Mouse (Mus musculus) hindbrain, embryonic 16.5 days (tissue): ENCODE results near the gene Shbg. TPM values are rescaled to one million over a fixed set of nuclear protein-coding genes. Genes with fewer than 3 reads are reported as not detected.

Experiments used
- ATAC-seq: fragments of 200-750 bp; cut with Nextera tagmentation; 2 replicates; pipeline ENCODE4 v1.8.0; 2017; ENCODE audit warnings: moderate TSS enrichment, moderate library complexity
- H3K27ac ChIP-seq: fragments of 300-500 bp; sonication (generic); 2 replicates; pipeline ENCODE4 v1.5.1; 2014; ENCODE audit warnings: low read depth, mild to moderate bottlenecking, control low read depth, low read length, moderate library complexity
- H3K27me3 ChIP-seq: fragments of 300-500 bp; sonication (generic); replicated peaks from 2 replicates; pipeline ENCODE4 v1.6.1; 2014; ENCODE audit warnings: low read length; ENCODE audit not compliant: control insufficient read depth, insufficient read depth
- H3K36me3 ChIP-seq: fragments of 300-500 bp; sonication (generic); 2 replicates; pipeline ENCODE4 v1.6.1; 2014; ENCODE audit warnings: mild to moderate bottlenecking, low read length, moderate library complexity, mixed read lengths; ENCODE audit not compliant: control insufficient read depth, insufficient read depth
- H3K4me1 ChIP-seq: fragments of 300-500 bp; sonication (generic); 2 replicates; pipeline ENCODE4 v1.6.1; 2014; ENCODE audit warnings: low read depth, low read length; ENCODE audit not compliant: control insufficient read depth, insufficient read depth
- H3K4me2 ChIP-seq: fragments of 300-500 bp; sonication (generic); 2 replicates; pipeline ENCODE4 v1.6.1; 2014; ENCODE audit warnings: mild to moderate bottlenecking, low read length, control low read depth, moderate library complexity
- H3K4me3 ChIP-seq: fragments of 300-500 bp; sonication (generic); 2 replicates; pipeline ENCODE4 v1.5.1; 2014; ENCODE audit warnings: mild to moderate bottlenecking, low read length, control low read depth, moderate library complexity
- H3K9ac ChIP-seq: fragments of 300-500 bp; sonication (generic); 2 replicates; pipeline ENCODE4 v1.6.1; 2014; ENCODE audit warnings: low read depth, mild to moderate bottlenecking, control low read depth, low read length, moderate library complexity
- H3K9me3 ChIP-seq: fragments of 300-500 bp; sonication (generic); 2 replicates; pipeline ENCODE4 v1.6.1; 2014; ENCODE audit warnings: mild to moderate bottlenecking, low read length, moderate library complexity; ENCODE audit not compliant: control insufficient read depth
- WGBS: fragments of 180-500 bp; shearing (Covaris S2); extraction: QIAGEN DNeasy Blood & Tissue Kit; methylation state at CpG from one replicate; pipeline ENCODE4 v1.1.7; 2014; 5-methylcytosine and 5-hydroxymethylcytosine counted together
- polyA plus RNA-seq: library from polyadenylated mRNA; unstranded; fragments of >200 nt; fragmentation: Nextera tagmentation; extraction: Ambion mirVana; gene quantifications from 2 replicates; pipeline ENCODE4 v1.2.1, GENCODE M21; 2015

Shbg gene
- polyA plus RNA-seq, 1 experiment from 2014 or later: not detected

- Histone ChIP-seq H3K4me2 (peak within 1 kb of the TSS; percentile 76), H3K27ac (peak within 1 kb of the TSS; percentile 87), H3K9me3 (no peaks in the 10 kb centered on the region), H3K36me3 (peaks cover 8% of the 10 kb centered on the region; the same call in 1 of the 2 replicates), H3K4me3 (peak within 1 kb of the TSS; percentile 75), H3K27me3 (no peaks in the 10 kb centered on the region), H3K9ac (peak within 1 kb of the TSS; percentile 87), H3K4me1 (peaks cover 13% of the 10 kb centered on the region; the same call in 1 of the 2 replicates)
- ATAC-seq: peak; percentile 93
- WGBS: 2% methylated on average over 32 of the region's 32 CpGs
Observed at GRCm38 (mm10) chr11:69605726-69606490, 11.8 kb downstream of the Shbg start, which contains the start of gene Atp1b2. TSS of gene Atp1b2 (minus strand) at chr11:69605942.

GRCm38 (mm10) chr11:69604795-69605664 is 12.7 kb downstream of the Shbg start:
- no peaks in the 10 kb centered on the region for H3K27me3 ChIP-seq
- ATAC-seq: peak; percentile 44

GRCm38 (mm10) chr11:69604347-69604746 is 13.4 kb downstream of the Shbg start:
- peak overlapping the region; percentile 75 for H3K4me3 ChIP-seq
- H3K36me3 ChIP-seq: peaks cover 10% of the 10 kb centered on the region; the same call in 1 of the 2 replicates
- H3K9me3 ChIP-seq: no peaks in the 10 kb centered on the region
- H3K9ac ChIP-seq: peak overlapping the region; percentile 87
- peak overlapping the region; percentile 76 for H3K4me2 ChIP-seq
- peak overlapping the region; percentile 87 for H3K27ac ChIP-seq
- no peak for ATAC-seq
- no peaks in the 10 kb centered on the region for H3K27me3 ChIP-seq
- 43% methylated on average over 3 of the region's 3 CpGs for WGBS
- peaks cover 19% of the 10 kb centered on the region; the same call in 1 of the 2 replicates for H3K4me1 ChIP-seq

More at GRCm38 (mm10) chr11:69604795-69605664, 12.7 kb downstream of the Shbg start:
- Histone ChIP-seq H3K4me2 (peak overlapping the region; percentile 76), H3K27ac (peak overlapping the region; percentile 87), H3K4me3 (peak overlapping the region; percentile 75), H3K4me1 (peaks cover 19% of the 10 kb centered on the region; the same call in 1 of the 2 replicates), H3K36me3 (peaks cover 10% of the 10 kb centered on the region; the same call in 1 of the 2 replicates), H3K9me3 (no peaks in the 10 kb centered on the region), H3K9ac (peak overlapping the region; percentile 87)
- under 1% methylated on average over 55 of the region's 73 CpGs for WGBS

- H3K4me2 ChIP-seq: peak overlapping the region; percentile 76
- no peak overlapping the region for H3K9ac ChIP-seq
- no peak for ATAC-seq
- H3K4me3 ChIP-seq: peak overlapping the region; percentile 10; the same call in 1 of the 2 replicates
- H3K27me3 ChIP-seq: no peaks in the 10 kb centered on the region
- 77% methylated on average over 8 of the region's 8 CpGs for WGBS
- H3K4me1 ChIP-seq: peaks cover 19% of the 10 kb centered on the region; the same call in 1 of the 2 replicates
- no peaks in the 10 kb centered on the region for H3K9me3 ChIP-seq
- H3K36me3 ChIP-seq: peaks cover 10% of the 10 kb centered on the region; the same call in 1 of the 2 replicates
- no peak overlapping the region for H3K27ac ChIP-seq
Observed at GRCm38 (mm10) chr11:69603516-69603915, 14.2 kb downstream of the Shbg start.

GRCm38 (mm10) chr11:69601768-69602167 is 15.9 kb downstream of the Shbg start:
- H3K27me3 ChIP-seq: no peaks in the 10 kb centered on the region
- H3K27ac ChIP-seq: no peak overlapping the region
- H3K36me3 ChIP-seq: peaks cover 10% of the 10 kb centered on the region; the same call in 1 of the 2 replicates
- no peak overlapping the region for H3K9ac ChIP-seq
- no peak for ATAC-seq
- no peak overlapping the region; the same call in 1 of the 2 replicates for H3K4me2 ChIP-seq
- WGBS: 71% methylated on average over 3 of the region's 3 CpGs
- H3K4me3 ChIP-seq: no peak overlapping the region
- peaks cover 19% of the 10 kb centered on the region; the same call in 1 of the 2 replicates for H3K4me1 ChIP-seq
- no peaks in the 10 kb centered on the region for H3K9me3 ChIP-seq

GRCm38 (mm10) chr11:69600098-69600497 is 17.6 kb downstream of the Shbg start:
- Histone ChIP-seq H3K4me1 (peaks cover 19% of the 10 kb centered on the region; the same call in 1 of the 2 replicates), H3K27ac (no peak overlapping the region), H3K9ac (0 out of 2 replicates have a peak overlapping the region, but pooled peaks have one; percentile 6), H3K4me3 (no peak overlapping the region), H3K27me3 (no peaks in the 10 kb centered on the region), H3K36me3 (peaks cover 10% of the 10 kb centered on the region; the same call in 1 of the 2 replicates), H3K4me2 (peak overlapping the region; percentile 16; the same call in 1 of the 2 replicates), H3K9me3 (no peaks in the 10 kb centered on the region)
- peak; percentile 76 for ATAC-seq
- 9% methylated on average over 6 of the region's 6 CpGs for WGBS

GRCm38 (mm10) chr11:69599436-69599835 is 18.3 kb downstream of the Shbg start:
- no peak overlapping the region; the same call in 1 of the 2 replicates for H3K4me2 ChIP-seq
- H3K27ac ChIP-seq: no peak overlapping the region
- H3K27me3 ChIP-seq: no peaks in the 10 kb centered on the region
- H3K9ac ChIP-seq: no peak overlapping the region
- peaks cover 19% of the 10 kb centered on the region; the same call in 1 of the 2 replicates for H3K4me1 ChIP-seq
- no peak for ATAC-seq
- H3K4me3 ChIP-seq: no peak overlapping the region
- WGBS: 11% methylated on average over 9 of the region's 9 CpGs
- H3K9me3 ChIP-seq: no peaks in the 10 kb centered on the region
- peaks cover 10% of the 10 kb centered on the region; the same call in 1 of the 2 replicates for H3K36me3 ChIP-seq

GRCm38 (mm10) chr11:69594853-69595252 is 22.9 kb downstream of the Shbg start:
- no peaks in the 10 kb centered on the region for H3K9me3 ChIP-seq
- H3K4me2 ChIP-seq: no peak overlapping the region
- H3K4me1 ChIP-seq: no peaks in the 10 kb centered on the region
- whole genome bisulfite sequencing: 94% methylated on average over 6 of the region's 6 CpGs
- H3K27me3 ChIP-seq: no peaks in the 10 kb centered on the region
- H3K4me3 ChIP-seq: no peak overlapping the region
- H3K36me3 ChIP-seq: peaks cover 7% of the 10 kb centered on the region
- H3K9ac ChIP-seq: no peak overlapping the region
- no peak for ATAC-seq
- H3K27ac ChIP-seq: no peak overlapping the region
